Mouse (Mus musculus): ENCODE data around the gene Pkmyt1. TPM values are rescaled to one million over a fixed set of nuclear protein-coding genes. Genes with fewer than 3 reads are reported as not detected.
A peak's percentile ranks its signal among the peaks of the same experiment; 100 is the strongest.

Gene Pkmyt1
- total RNA-seq, 2 experiments from 2014 or later: 4.0 to 5.6 TPM

- DNase-seq: peak; percentile 62 to 63
These were observed 4.2 kb upstream of the Pkmyt1 start for GRCm38 (mm10) chr17:23721886-23722285.

- peak; percentile 37 to 45 for DNase-seq
These were observed 3.6 kb upstream of the Pkmyt1 start, which contains the start of gene 1520401A03Rik for GRCm38 (mm10) chr17:23722376-23723125. TSS of gene 1520401A03Rik (minus strand) at chr17:23722783.

- no peak for DNase-seq
These were observed 659 bp upstream of the Pkmyt1 start for GRCm38 (mm10) chr17:23725477-23725876.

GRCm38 (mm10) chr17:23726758-23727142, 614 bp downstream of the Pkmyt1 start:
- peak; percentile 82 to 88 for DNase-seq

GRCm38 (mm10) chr17:23730441-23730840, 4.3 kb downstream of the Pkmyt1 start:
- DNase-seq: no peak

- DNase-seq: no peak
These were observed 8.2 kb downstream of the Pkmyt1 start for GRCm38 (mm10) chr17:23734341-23734740.

GRCm38 (mm10) chr17:23737493-23738445, 11.6 kb downstream of the Pkmyt1 start:
- no peak for DNase-seq

GRCm38 (mm10) chr17:23738836-23739201, 12.7 kb downstream of the Pkmyt1 start:
- no peak for DNase-seq

- peak; percentile 28 to 43 for DNase-seq
These were observed 13.3 kb downstream of the Pkmyt1 start for GRCm38 (mm10) chr17:23739202-23740135.

- peak; percentile 94 for DNase-seq
These were observed 14.0 kb downstream of the Pkmyt1 start for GRCm38 (mm10) chr17:23740136-23740584.

- DNase-seq: no peak
These were observed 14.5 kb downstream of the Pkmyt1 start, which contains the start of gene Paqr4 for GRCm38 (mm10) chr17:23740598-23741021. TSS of gene Paqr4 (minus strand) at chr17:23740867.

- no peak for DNase-seq
These were observed 15.4 kb downstream of the Pkmyt1 start for GRCm38 (mm10) chr17:23741359-23742209.

GRCm38 (mm10) chr17:23742210-23742793, 16.2 kb downstream of the Pkmyt1 start:
- DNase-seq: peak; percentile 28 to 69

GRCm38 (mm10) chr17:23742941-23743340, 16.8 kb downstream of the Pkmyt1 start:
- no peak for DNase-seq

GRCm38 (mm10) chr17:23744076-23744475, 17.9 kb downstream of the Pkmyt1 start:
- DNase-seq: no peak

GRCm38 (mm10) chr17:23744651-23745050, 18.5 kb downstream of the Pkmyt1 start:
- DNase-seq: no peak

- DNase-seq: no peak
These were observed 19.4 kb downstream of the Pkmyt1 start, which contains the start of gene Kremen2 for GRCm38 (mm10) chr17:23745301-23746251. TSS of gene Kremen2 (minus strand) at chr17:23745833.

- DNase-seq: no peak
These were observed 20.2 kb downstream of the Pkmyt1 start for GRCm38 (mm10) chr17:23746311-23746710.

GRCm38 (mm10) chr17:23746767-23747166, 20.6 kb downstream of the Pkmyt1 start:
- DNase-seq: no peak
